Mouse (Mus musculus): ENCODE results near the gene Btbd18. TPM values are rescaled to one million over a fixed set of nuclear protein-coding genes. Genes with fewer than 3 reads are reported as not detected.
A peak's percentile ranks its signal among the peaks of the same experiment; 100 is the strongest.

Gene Btbd18
- polyA plus RNA-seq, 1 experiment from 2014 or later, result 0.26 TPM

DNA sequence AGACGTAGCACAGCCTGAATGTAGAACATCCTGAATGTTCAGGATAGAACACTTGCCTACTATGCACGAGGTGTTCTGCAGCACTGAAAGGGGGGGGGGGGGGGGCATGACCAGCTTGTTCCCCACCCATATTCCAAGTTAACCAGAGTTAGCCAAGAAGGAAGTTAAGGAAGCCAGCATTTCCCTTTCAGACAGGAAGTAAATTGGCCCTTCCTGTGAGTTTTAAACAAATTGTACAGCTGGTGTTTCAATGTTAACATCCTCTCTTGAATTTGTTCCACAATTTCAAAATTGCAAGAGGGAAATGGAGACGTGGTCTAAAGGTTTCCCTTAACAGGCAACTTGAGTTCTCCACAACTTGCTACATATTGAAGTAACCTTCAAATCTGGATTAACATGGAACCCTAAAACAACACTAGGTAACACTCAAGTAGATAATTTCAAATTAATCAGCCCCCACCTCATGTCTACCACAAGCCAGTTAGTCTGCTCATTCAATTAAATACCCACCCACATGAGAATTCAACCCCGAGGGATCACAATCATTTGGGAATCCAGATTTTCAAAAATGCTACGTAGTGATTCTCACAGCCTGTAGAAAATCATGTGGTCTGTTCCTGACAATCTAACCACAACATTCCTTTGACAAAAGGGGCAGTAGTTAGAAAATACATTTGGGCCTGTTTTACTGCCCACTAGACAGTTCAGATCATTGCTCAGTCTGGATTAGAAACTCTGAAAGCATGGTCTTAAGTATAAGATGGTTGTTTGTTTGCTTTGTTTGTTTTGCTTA is 20.3 kb upstream of the Btbd18 start:
- Histone ChIP-seq H3K36me3 (ENCODE audit: control insufficient read depth, insufficient read depth, low read length) (no peaks in the 10 kb centered on the region), H3K4me3 (ENCODE audit: low read length) (no peak overlapping the region), H3K27me3 (replicated peaks; ENCODE audit: control insufficient read depth, insufficient read depth, low read length) (no peaks in the 10 kb centered on the region), H3K9ac (ENCODE audit: low read depth, low read length) (no peak overlapping the region), H3K9me3 (ENCODE audit: control insufficient read depth, low read length) (no peaks in the 10 kb centered on the region), H3K27ac (ENCODE audit: low read depth, low read length) (no peak overlapping the region), H3K4me2 (ENCODE audit: low read length) (no peak overlapping the region), H3K4me1 (ENCODE audit: control insufficient read depth, insufficient read depth, low read depth, low read length) (peaks cover 33% of the 10 kb centered on the region)
- WGBS, result 64% methylated on average over 5 of the region's 5 CpGs
- ATAC-seq, result no peak

DNA sequence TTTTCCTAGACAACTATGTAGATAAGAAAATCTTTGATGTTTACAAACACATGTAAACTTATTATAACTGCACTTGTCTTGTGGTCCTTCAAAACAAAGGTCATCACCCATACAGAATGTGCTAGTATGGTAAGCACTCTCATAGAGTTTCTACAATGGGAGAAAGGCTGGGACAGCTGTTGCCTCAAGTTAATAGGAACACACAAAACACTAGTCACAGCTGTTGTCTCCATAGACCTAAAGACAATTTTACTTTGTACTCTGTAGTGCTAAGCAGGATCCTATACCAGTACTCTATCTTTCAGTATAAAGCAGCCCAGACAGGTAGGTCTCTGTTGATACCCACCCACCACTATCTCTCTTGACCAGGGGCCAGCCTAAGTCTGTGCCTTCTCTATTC is 18.0 kb upstream of the Btbd18 start:
- Histone ChIP-seq H3K27ac (ENCODE audit: low read depth, low read length) (no peak overlapping the region), H3K9me3 (ENCODE audit: control insufficient read depth, low read length) (no peaks in the 10 kb centered on the region), H3K4me1 (ENCODE audit: control insufficient read depth, insufficient read depth, low read depth, low read length) (peaks cover 21% of the 10 kb centered on the region), H3K9ac (ENCODE audit: low read depth, low read length) (no peak overlapping the region), H3K4me2 (ENCODE audit: low read length) (no peak overlapping the region), H3K36me3 (ENCODE audit: control insufficient read depth, insufficient read depth, low read length) (no peaks in the 10 kb centered on the region), H3K27me3 (replicated peaks; ENCODE audit: control insufficient read depth, insufficient read depth, low read length) (no peaks in the 10 kb centered on the region), H3K4me3 (ENCODE audit: low read length) (no peak overlapping the region)
- ATAC-seq, result no peak

GRCm38 (mm10) chr2:84646138-84646537 is 12.7 kb upstream of the Btbd18 start:
- 86% methylated on average over 1 of the region's 1 CpGs for WGBS
- Histone ChIP-seq H3K27ac (ENCODE audit: low read depth, low read length) (no peak overlapping the region), H3K9me3 (ENCODE audit: control insufficient read depth, low read length) (no peaks in the 10 kb centered on the region), H3K4me2 (ENCODE audit: low read length) (no peak overlapping the region; the same call in 1 of the 2 replicates), H3K36me3 (ENCODE audit: control insufficient read depth, insufficient read depth, low read length) (no peaks in the 10 kb centered on the region), H3K9ac (ENCODE audit: low read depth, low read length) (no peak overlapping the region), H3K4me1 (ENCODE audit: control insufficient read depth, insufficient read depth, low read depth, low read length) (peaks cover 9% of the 10 kb centered on the region), H3K4me3 (ENCODE audit: low read length) (no peak overlapping the region), H3K27me3 (replicated peaks; ENCODE audit: control insufficient read depth, insufficient read depth, low read length) (no peaks in the 10 kb centered on the region)
- ATAC-seq, result no peak

- Histone ChIP-seq H3K4me3 (ENCODE audit: low read length) (peak overlapping the region; percentile 64), H3K4me2 (ENCODE audit: low read length) (peak overlapping the region; percentile 75), H3K27me3 (replicated peaks; ENCODE audit: control insufficient read depth, insufficient read depth, low read length) (no peaks in the 10 kb centered on the region), H3K36me3 (ENCODE audit: control insufficient read depth, insufficient read depth, low read length) (no peaks in the 10 kb centered on the region), H3K4me1 (ENCODE audit: control insufficient read depth, insufficient read depth, low read depth, low read length) (peaks cover 9% of the 10 kb centered on the region), H3K9ac (ENCODE audit: low read depth, low read length) (no peak overlapping the region), H3K9me3 (ENCODE audit: control insufficient read depth, low read length) (no peaks in the 10 kb centered on the region), H3K27ac (ENCODE audit: low read depth, low read length) (no peak overlapping the region)
- no peak for ATAC-seq
- WGBS, result 93% methylated on average over 6 of the region's 6 CpGs
Observed at GRCm38 (mm10) chr2:84647051-84647568, 11.8 kb upstream of the Btbd18 start.

DNA sequence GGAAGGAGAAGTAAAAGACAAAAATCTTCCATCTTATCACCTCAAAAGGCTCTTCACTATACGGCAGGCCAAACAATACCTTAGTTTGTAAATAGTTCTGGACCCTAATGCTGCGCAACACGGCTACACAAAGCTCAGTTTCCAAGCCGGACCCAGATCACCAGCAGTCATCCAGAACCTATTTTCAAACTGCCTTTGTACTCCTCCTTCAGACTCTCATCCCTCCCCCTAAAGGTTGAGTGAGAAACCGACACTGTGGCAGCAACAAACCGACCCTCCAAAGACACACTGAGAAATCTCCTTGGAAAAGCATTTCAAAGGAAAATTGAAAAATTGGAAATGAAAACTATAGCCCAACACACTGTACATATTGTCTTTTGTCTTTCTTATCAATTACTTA is 10.5 kb upstream of the Btbd18 start:
- Histone ChIP-seq H3K9me3 (ENCODE audit: control insufficient read depth, low read length) (no peaks in the 10 kb centered on the region), H3K27ac (ENCODE audit: low read depth, low read length) (peak overlapping the region; percentile 75), H3K36me3 (ENCODE audit: control insufficient read depth, insufficient read depth, low read length) (no peaks in the 10 kb centered on the region), H3K4me2 (ENCODE audit: low read length) (peak overlapping the region; percentile 75), H3K27me3 (replicated peaks; ENCODE audit: control insufficient read depth, insufficient read depth, low read length) (no peaks in the 10 kb centered on the region), H3K4me3 (ENCODE audit: low read length) (peak overlapping the region; percentile 64), H3K4me1 (ENCODE audit: control insufficient read depth, insufficient read depth, low read depth, low read length) (peaks cover 9% of the 10 kb centered on the region), H3K9ac (ENCODE audit: low read depth, low read length) (peak overlapping the region; percentile 69)
- ATAC-seq, result no peak; the same call in 1 of the 2 replicates
- WGBS, result 16% methylated on average over 6 of the region's 6 CpGs

- no peaks in the 10 kb centered on the region for H3K27me3 ChIP-seq (replicated peaks; ENCODE audit: control insufficient read depth, insufficient read depth, low read length)
- no peak for ATAC-seq
- peak overlapping the region; percentile 64 for H3K9ac ChIP-seq (ENCODE audit: low read depth, low read length)
- H3K4me2 ChIP-seq (ENCODE audit: low read length), result peak overlapping the region; percentile 75
- H3K4me1 ChIP-seq (ENCODE audit: control insufficient read depth, insufficient read depth, low read depth, low read length), result peaks cover 9% of the 10 kb centered on the region
- peak overlapping the region; percentile 92; the same call in 1 of the 2 replicates for H3K27ac ChIP-seq (ENCODE audit: low read depth, low read length)
- H3K36me3 ChIP-seq (ENCODE audit: control insufficient read depth, insufficient read depth, low read length), result no peaks in the 10 kb centered on the region
- no peaks in the 10 kb centered on the region for H3K9me3 ChIP-seq (ENCODE audit: control insufficient read depth, low read length)
- under 1% methylated on average over 10 of the region's 10 CpGs for WGBS
- peak overlapping the region; percentile 64 for H3K4me3 ChIP-seq (ENCODE audit: low read length)
Observed at GRCm38 (mm10) chr2:84649674-84650073, 9.2 kb upstream of the Btbd18 start.

DNA sequence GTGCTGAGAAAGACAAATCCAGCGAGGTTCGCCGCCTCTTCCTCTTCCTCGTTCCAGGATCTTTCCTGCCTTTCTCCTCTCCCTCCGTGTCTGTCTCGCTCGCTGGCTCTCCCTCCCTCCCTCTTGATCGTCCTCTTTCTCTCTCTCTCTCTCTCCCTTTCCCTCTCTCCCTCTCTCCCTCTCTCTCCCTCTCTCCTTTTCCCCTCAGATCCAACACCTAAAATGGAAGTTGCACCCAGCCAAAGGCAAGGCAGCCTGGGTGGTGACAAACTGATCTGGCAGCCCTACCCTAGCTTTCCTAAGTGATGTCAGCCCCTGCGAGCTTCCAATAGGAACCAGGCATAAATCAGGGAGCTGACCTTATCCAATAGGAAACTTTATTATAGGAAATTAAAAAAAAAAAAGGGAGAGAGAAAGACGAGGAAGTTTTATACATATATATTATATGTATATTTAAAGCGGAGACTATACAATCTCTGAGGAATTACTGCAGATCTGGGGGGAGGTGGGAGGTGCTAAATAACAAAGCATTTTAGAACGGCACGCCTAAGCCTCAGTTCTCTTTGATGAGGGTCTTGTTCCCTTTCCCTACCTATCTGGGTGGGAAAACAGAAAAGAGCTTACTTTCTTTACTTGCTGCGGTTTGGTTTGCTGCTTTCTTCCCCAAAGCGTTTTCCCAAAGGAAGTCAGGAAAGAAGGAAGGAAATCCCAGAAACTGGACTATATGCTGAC is 8.2 kb upstream of the Btbd18 start, which contains the start of gene Ctnnd1:
TSS of gene Ctnnd1 (minus strand) at position 302 of the 732 bp plus-strand sequence.
- Histone ChIP-seq H3K4me3 (ENCODE audit: low read length) (peak within 1 kb of the TSS; percentile 64), H3K36me3 (ENCODE audit: control insufficient read depth, insufficient read depth, low read length) (no peaks in the 10 kb centered on the region), H3K9me3 (ENCODE audit: control insufficient read depth, low read length) (no peaks in the 10 kb centered on the region), H3K9ac (ENCODE audit: low read depth, low read length) (peak within 1 kb of the TSS; percentile 81), H3K27me3 (replicated peaks; ENCODE audit: control insufficient read depth, insufficient read depth, low read length) (no peaks in the 10 kb centered on the region), H3K27ac (ENCODE audit: low read depth, low read length) (peak within 1 kb of the TSS; percentile 92), H3K4me2 (ENCODE audit: low read length) (peak within 1 kb of the TSS; percentile 76), H3K4me1 (ENCODE audit: control insufficient read depth, insufficient read depth, low read depth, low read length) (peaks cover 9% of the 10 kb centered on the region)
- whole genome bisulfite sequencing, result under 1% methylated on average over 15 of the region's 15 CpGs
- peak; percentile 98 for ATAC-seq

DNA sequence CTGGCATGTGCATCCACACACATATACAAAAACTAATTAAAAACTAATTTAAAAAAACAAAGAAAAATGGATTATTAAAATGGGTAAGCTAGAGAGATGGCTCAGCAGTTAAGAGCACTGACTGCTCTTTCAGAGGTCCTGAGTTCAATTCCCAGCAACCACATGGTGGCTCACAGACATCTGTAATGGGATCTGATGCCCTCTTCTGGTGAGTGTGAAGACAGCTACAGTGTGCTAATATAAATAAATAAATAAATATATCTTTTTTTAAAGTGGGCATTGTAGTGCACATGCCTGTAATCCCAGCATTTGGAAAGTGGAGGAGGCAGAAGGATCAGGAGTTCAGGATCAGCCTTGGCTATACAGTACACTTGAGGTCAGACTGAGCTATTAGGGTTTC is 5.5 kb upstream of the Btbd18 start:
- Histone ChIP-seq H3K4me2 (ENCODE audit: low read length) (no peak overlapping the region), H3K9me3 (ENCODE audit: control insufficient read depth, low read length) (no peaks in the 10 kb centered on the region), H3K27me3 (replicated peaks; ENCODE audit: control insufficient read depth, insufficient read depth, low read length) (no peaks in the 10 kb centered on the region), H3K4me1 (ENCODE audit: control insufficient read depth, insufficient read depth, low read depth, low read length) (no peaks in the 10 kb centered on the region), H3K4me3 (ENCODE audit: low read length) (no peak overlapping the region), H3K36me3 (ENCODE audit: control insufficient read depth, insufficient read depth, low read length) (no peaks in the 10 kb centered on the region), H3K9ac (ENCODE audit: low read depth, low read length) (no peak overlapping the region), H3K27ac (ENCODE audit: low read depth, low read length) (no peak overlapping the region)
- no peak for ATAC-seq

DNA sequence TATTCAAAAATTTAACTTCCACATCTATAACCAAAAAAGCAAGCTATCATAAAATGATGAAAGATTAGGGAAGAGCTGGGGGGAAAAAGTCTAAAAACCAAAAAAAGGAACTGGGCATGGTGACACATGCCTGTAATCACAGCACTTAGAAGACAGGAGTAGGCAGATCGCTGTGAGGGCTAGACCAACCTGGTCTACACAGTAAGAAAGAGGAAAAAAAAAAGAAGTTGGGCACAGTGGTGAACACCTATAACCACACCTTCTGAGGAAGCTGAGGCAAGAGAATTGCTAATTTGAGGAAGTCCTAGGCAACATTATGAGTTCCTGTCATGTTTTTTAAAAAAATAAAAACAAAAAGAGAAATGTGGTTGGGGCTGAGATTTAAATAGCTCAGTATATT is 3.0 kb upstream of the Btbd18 start:
- Histone ChIP-seq H3K9ac (ENCODE audit: low read depth, low read length) (no peak overlapping the region), H3K27me3 (replicated peaks; ENCODE audit: control insufficient read depth, insufficient read depth, low read length) (no peaks in the 10 kb centered on the region), H3K4me3 (ENCODE audit: low read length) (no peak overlapping the region), H3K4me1 (ENCODE audit: control insufficient read depth, insufficient read depth, low read depth, low read length) (no peaks in the 10 kb centered on the region), H3K4me2 (ENCODE audit: low read length) (no peak overlapping the region), H3K36me3 (ENCODE audit: control insufficient read depth, insufficient read depth, low read length) (no peaks in the 10 kb centered on the region), H3K9me3 (ENCODE audit: control insufficient read depth, low read length) (no peaks in the 10 kb centered on the region), H3K27ac (ENCODE audit: low read depth, low read length) (no peak overlapping the region)
- ATAC-seq, result no peak
- WGBS, result 85% methylated on average over 1 of the region's 1 CpGs

Measured in hindbrain, embryonic 16.5 days (tissue).